Mouse (Mus musculus): Measurements from ENCODE around the gene Naa10.

Naa10 gene

GRCm38 (mm10) chrX:73921823-73922549 lies at the start of gene Naa10, which contains the start of gene Arhgap4:
TSS of gene Naa10 (minus strand) at chrX:73921944.
TSS of gene Arhgap4 (minus strand) at chrX:73921870.
- DNase-seq (ENCODE audit: low spot score in 2 of 2): peak; percentile 86 to 89

- DNase-seq (ENCODE audit: low spot score in 2 of 2): no peak
These were observed 49.0 kb upstream of the Naa10 start for GRCm38 (mm10) chrX:73970781-73971180.

GRCm38 (mm10) chrX:73969729-73970128 lies 48.0 kb upstream of the Naa10 start:
- DNase-seq (ENCODE audit: low spot score in 2 of 2): no peak

GRCm38 (mm10) chrX:73969167-73969566 lies 47.4 kb upstream of the Naa10 start:
- DNase-seq (ENCODE audit: low spot score in 2 of 2): no peak

- DNase-seq (ENCODE audit: low spot score in 2 of 2): peak; percentile 91 to 92
These were observed 45.7 kb upstream of the Naa10 start for GRCm38 (mm10) chrX:73967177-73968075.

- peak; percentile 87 to 91 for DNase-seq (ENCODE audit: low spot score in 2 of 2)
These were observed 44.8 kb upstream of the Naa10 start, which contains the start of gene Hcfc1 for GRCm38 (mm10) chrX:73966248-73967176. TSS of gene Hcfc1 (minus strand) at chrX:73966357.

GRCm38 (mm10) chrX:73965307-73965706 lies 43.6 kb upstream of the Naa10 start:
- peak; percentile 35 to 41 for DNase-seq (ENCODE audit: low spot score in 2 of 2)

- peak in 1 of 2 experiments; percentile 13 for DNase-seq (ENCODE audit: low spot score in 2 of 2)
These were observed 42.6 kb upstream of the Naa10 start for GRCm38 (mm10) chrX:73964363-73964762.

GRCm38 (mm10) chrX:73954988-73955387 lies 33.2 kb upstream of the Naa10 start:
- DNase-seq (ENCODE audit: low spot score in 2 of 2): no peak

- DNase-seq (ENCODE audit: low spot score in 2 of 2): no peak
These were observed 30.9 kb upstream of the Naa10 start for GRCm38 (mm10) chrX:73952603-73953002.

- DNase-seq (ENCODE audit: low spot score in 2 of 2): no peak
These were observed 27.6 kb upstream of the Naa10 start for GRCm38 (mm10) chrX:73949341-73949740.

- DNase-seq (ENCODE audit: low spot score in 2 of 2): peak; percentile 37 to 65
These were observed 26.9 kb upstream of the Naa10 start for GRCm38 (mm10) chrX:73948647-73949046.

GRCm38 (mm10) chrX:73946896-73947295 lies 25.2 kb upstream of the Naa10 start:
- no peak for DNase-seq (ENCODE audit: low spot score in 2 of 2)

- no peak for DNase-seq (ENCODE audit: low spot score in 2 of 2)
These were observed 20.6 kb upstream of the Naa10 start for GRCm38 (mm10) chrX:73942294-73942693.

GRCm38 (mm10) chrX:73941860-73942259 lies 20.1 kb upstream of the Naa10 start:
- no peak for DNase-seq (ENCODE audit: low spot score in 2 of 2)

- no peak for DNase-seq (ENCODE audit: low spot score in 2 of 2)
These were observed 10.1 kb upstream of the Naa10 start for GRCm38 (mm10) chrX:73931871-73932270.

- peak; percentile 68 to 77 for DNase-seq (ENCODE audit: low spot score in 2 of 2)
These were observed 8.8 kb upstream of the Naa10 start, which contains the start of gene Renbp for GRCm38 (mm10) chrX:73930402-73931062. TSS of gene Renbp (minus strand) at chrX:73930850.

- no peak for DNase-seq (ENCODE audit: low spot score in 2 of 2)
These were observed 772 bp upstream of the Naa10 start for GRCm38 (mm10) chrX:73922550-73922882.

- no peak for DNase-seq (ENCODE audit: low spot score in 2 of 2)
These were observed 390 bp downstream of the Naa10 start for GRCm38 (mm10) chrX:73921285-73921822.

GRCm38 (mm10) chrX:73918631-73919030 lies 3.1 kb downstream of the Naa10 start:
- DNase-seq (ENCODE audit: low spot score in 2 of 2): no peak

GRCm38 (mm10) chrX:73916945-73917344 lies 4.8 kb downstream of the Naa10 start:
- no peak for DNase-seq (ENCODE audit: low spot score in 2 of 2)

All from heart, adult 9 months (tissue).